Mouse (Mus musculus) embryonic facial prominence, embryonic 12.5 days (tissue): ENCODE measurements around the gene Slc25a48. TPM values are rescaled to one million over a fixed set of nuclear protein-coding genes. Genes with fewer than 3 reads are reported as not detected.

Experiments used
- ATAC-seq: fragments of 200-750 bp; cut with Nextera tagmentation; 2 replicates; pipeline ENCODE4 v1.8.0; 2017; ENCODE audit not compliant: insufficient number of reproducible peaks, insufficient read depth, low FRiP score, low TSS enrichment
- H3K27ac ChIP-seq: fragments of 300-500 bp; sonication (generic); 2 replicates; pipeline ENCODE4 v1.5.1; 2016; ENCODE audit warnings: mild to moderate bottlenecking
- H3K27me3 ChIP-seq: fragments of 300-500 bp; sonication (generic); 2 replicates; pipeline ENCODE4 v1.6.1; 2016; ENCODE audit warnings: mild to moderate bottlenecking, moderate library complexity
- H3K36me3 ChIP-seq: fragments of 300-500 bp; sonication (generic); 2 replicates; pipeline ENCODE4 v1.6.1; 2016; ENCODE audit warnings: mild to moderate bottlenecking
- H3K4me1 ChIP-seq: fragments of 300-500 bp; sonication (generic); 2 replicates; pipeline ENCODE4 v1.6.1; 2016
- H3K4me2 ChIP-seq: fragments of 300-500 bp; sonication (generic); replicated peaks from 2 replicates; pipeline ENCODE4 v1.6.1; 2016; ENCODE audit warnings: mild to moderate bottlenecking, moderate library complexity
- H3K4me3 ChIP-seq: fragments of 300-500 bp; sonication (generic); 2 replicates; pipeline ENCODE4 v1.5.1; 2016; ENCODE audit warnings: mild to moderate bottlenecking
- H3K9ac ChIP-seq: fragments of 300-500 bp; sonication (generic); 2 replicates; pipeline ENCODE4 v1.6.1; 2016; ENCODE audit warnings: mild to moderate bottlenecking, moderate library complexity
- H3K9me3 ChIP-seq: fragments of 300-500 bp; sonication (generic); 2 replicates; pipeline ENCODE4 v1.6.1; 2016; ENCODE audit warnings: mild to moderate bottlenecking, moderate library complexity
- WGBS: fragments of 180-500 bp; shearing (Covaris S2); methylation state at CpG from one replicate; pipeline ENCODE4 v1.1.7; 2016; 5-methylcytosine and 5-hydroxymethylcytosine counted together
- polyA plus RNA-seq: library from polyadenylated mRNA; unstranded; fragments of >200 nt; fragmentation: Nextera tagmentation; extraction: Ambion mirVana; gene quantifications from 2 replicates; pipeline ENCODE4 v1.2.1, GENCODE M21; 2016

Gene Slc25a48
- polyA plus RNA-seq, 1 experiment from 2014 or later = 0.05 TPM

- Histone ChIP-seq H3K4me2 (peak within 1 kb of the TSS; percentile 89), H3K9ac (peak within 1 kb of the TSS; percentile 62), H3K4me3 (peak within 1 kb of the TSS; percentile 70), H3K27ac (peak within 1 kb of the TSS; percentile 60; the same call in 1 of the 2 replicates), H3K27me3 (no peaks in the 10 kb centered on the region), H3K4me1 (no peaks in the 10 kb centered on the region), H3K9me3 (no peaks in the 10 kb centered on the region), H3K36me3 (no peaks in the 10 kb centered on the region)
- 1% methylated on average over 56 of the region's 56 CpGs for WGBS
- ATAC-seq = peak; percentile 98
Observed at GRCm38 (mm10) chr13:56522081-56522820, 84.1 kb downstream of the Slc25a48 start, which contains the start of gene Fbxl21. Gene Fbxl21, plus strand, starts transcription at chr13:56522472.

- H3K4me2 ChIP-seq = peak overlapping the region; percentile 89
- 0 out of 2 replicates have a peak, but pooled peaks have one; percentile 12 for ATAC-seq
- H3K36me3 ChIP-seq = no peaks in the 10 kb centered on the region
- H3K4me3 ChIP-seq = peak overlapping the region; percentile 70
- H3K9me3 ChIP-seq = no peaks in the 10 kb centered on the region
- H3K4me1 ChIP-seq = no peaks in the 10 kb centered on the region
- 0 out of 2 replicates have a peak overlapping the region, but pooled peaks have one; percentile 60 for H3K27ac ChIP-seq
- peak overlapping the region; percentile 62 for H3K9ac ChIP-seq
- WGBS = 6% methylated on average over 8 of the region's 8 CpGs
- no peaks in the 10 kb centered on the region for H3K27me3 ChIP-seq
Observed at GRCm38 (mm10) chr13:56522821-56523167, 84.6 kb downstream of the Slc25a48 start.

Other genes with a start within 250 kb of the Slc25a48 start
- 5.1 and 6.0 TPM in 2 replicates for gene Neurog1, start 186.2 kb upstream of the Slc25a48 start, polyA plus RNA-seq
- 308 and 338 TPM in 2 replicates for gene Cxcl14, start 141.8 kb upstream of the Slc25a48 start, polyA plus RNA-seq
- gene Gm3045, start 11.8 kb upstream of the Slc25a48 start, polyA plus RNA-seq = not detected in 2 replicates
- gene Il9, start 43.9 kb downstream of the Slc25a48 start, polyA plus RNA-seq = not detected in 2 replicates
- gene Fbxl21, start 84.1 kb downstream of the Slc25a48 start, polyA plus RNA-seq = 2.8 and 3.4 TPM in 2 replicates
- gene Lect2, start 110.1 kb downstream of the Slc25a48 start, polyA plus RNA-seq = not detected in 2 replicates
- gene Tgfbi, start 171.2 kb downstream of the Slc25a48 start, polyA plus RNA-seq = 120 and 121 TPM in 2 replicates